Mouse (Mus musculus): ENCODE data around the gene BC004004. TPM values are rescaled to one million over a fixed set of nuclear protein-coding genes. Genes with fewer than 3 reads are reported as not detected.

The BC004004 gene
- total and polyA plus RNA-seq, 3 experiments, result 81.8 to 86.3 TPM; not detected in 1

DNA sequence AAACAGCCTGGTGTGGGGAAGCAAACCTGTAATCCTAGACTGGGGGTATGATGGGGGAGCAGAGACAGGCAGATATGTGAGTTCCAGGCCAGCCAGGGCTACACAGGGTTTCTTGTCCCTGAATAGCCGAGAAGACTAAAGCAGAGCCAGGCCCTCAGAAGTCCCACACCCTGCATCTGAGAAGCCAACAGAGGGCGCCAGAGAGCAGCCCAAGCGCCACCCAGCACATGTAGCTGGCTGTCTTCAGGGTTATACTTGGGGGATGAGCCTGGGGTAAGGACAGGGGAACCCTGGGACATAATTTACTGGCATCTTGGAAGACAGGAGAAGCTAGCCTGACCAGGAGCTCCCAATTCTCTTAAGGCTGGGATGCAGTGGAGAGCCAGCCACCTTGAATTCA lies 9.1 kb upstream of the BC004004 start (continued):
- no peak for TF ChIP-seq BHLHE40 (IDR thresholded peaks at IDR 0.05; ENCODE audit: borderline replicate concordance, low read depth, low read length)
- TF ChIP-seq TBP (IDR thresholded peaks at IDR 0.05; ENCODE audit: low read depth, low read length), result no peak
- no peak for TF ChIP-seq UBTF (IDR thresholded peaks at IDR 0.05; ENCODE audit: borderline replicate concordance, insufficient read depth, low read depth, low read length)
- no peak for TF ChIP-seq RCOR1 (IDR thresholded peaks at IDR 0.05; ENCODE audit: low read depth, low read length)
- TF ChIP-seq GATA1 (IDR thresholded peaks at IDR 0.05; ENCODE audit: low read depth, low read length), result no peak
- no peak for TF ChIP-seq EP300 (IDR thresholded peaks at IDR 0.05; ENCODE audit: low read depth in 1 of 2, low read length in 2 of 2)
- TF ChIP-seq ZMIZ1 (IDR thresholded peaks at IDR 0.05; ENCODE audit: low read depth, low read length), result no peak
- TF ChIP-seq POLR2AphosphoS2 (IDR thresholded peaks at IDR 0.05; ENCODE audit: low read length), result no peak
- no peak for TF ChIP-seq ETS1 (IDR thresholded peaks at IDR 0.05; ENCODE audit: low read depth, low read length)
- no peak for TF ChIP-seq NRF1 (IDR thresholded peaks at IDR 0.05; ENCODE audit: insufficient read depth, low read depth, low read length, poor library complexity, severe bottlenecking)
- TF ChIP-seq MYC (IDR thresholded peaks at IDR 0.05; ENCODE audit: low read depth, low read length), result 0 out of 2 replicates have a peak, but pooled peaks have one; percentile 56

DNA sequence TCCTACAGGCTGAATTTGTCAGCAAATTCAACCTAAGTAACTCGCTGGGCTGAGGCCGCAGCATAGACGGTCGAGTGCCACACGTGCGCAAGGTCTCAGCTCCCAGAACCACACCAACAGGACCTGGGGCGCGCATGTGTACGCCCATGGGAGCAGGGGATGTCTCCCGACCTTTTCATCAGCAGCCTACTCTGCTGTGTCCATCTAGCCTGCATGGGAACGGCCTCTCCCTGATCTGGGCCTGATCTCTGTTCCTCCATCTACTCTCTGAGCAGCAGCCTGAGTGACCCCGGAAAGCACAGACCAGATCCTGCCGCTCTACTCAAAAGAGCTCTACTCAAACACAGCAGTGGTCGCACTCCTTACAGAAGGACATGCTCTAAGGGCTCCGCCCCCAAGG lies 8.1 kb upstream of the BC004004 start:
- no peaks in the 10 kb centered on the region for H3K27me3 ChIP-seq (ENCODE audit: control insufficient read depth in 1 of 2, insufficient read depth in 2 of 2, low read length in 2 of 2)
- no peak for TF ChIP-seq GABPA (IDR thresholded peaks at IDR 0.05; ENCODE audit: low read depth, low read length)
- no peak for TF ChIP-seq CTCF (IDR thresholded peaks at IDR 0.05 in 2 of 3, conservative IDR thresholded peaks at IDR 0.05 in 1 of 3; ENCODE audit: control insufficient read depth in 1 of 3, insufficient read depth in 1 of 3, low read depth in 2 of 3, low read length in 3 of 3, poor library complexity in 1 of 3, severe bottlenecking in 1 of 3)
- no peak for TF ChIP-seq TCF12 (IDR thresholded peaks at IDR 0.05; ENCODE audit: low read depth, low read length)
- no peak for TF ChIP-seq TBP (IDR thresholded peaks at IDR 0.05; ENCODE audit: low read depth, low read length)
- TF ChIP-seq KAT2A (conservative IDR thresholded peaks at IDR 0.05; ENCODE audit: low read depth, low read length), result no peak
- TF ChIP-seq MAZ (IDR thresholded peaks at IDR 0.05; ENCODE audit: low read depth, low read length), result no peak
- no peak for TF ChIP-seq UBTF (IDR thresholded peaks at IDR 0.05; ENCODE audit: borderline replicate concordance, insufficient read depth, low read depth, low read length)
- TF ChIP-seq USF1 (IDR thresholded peaks at IDR 0.05; ENCODE audit: low read depth, low read length), result no peak
- no peak for TF ChIP-seq ZMIZ1 (IDR thresholded peaks at IDR 0.05; ENCODE audit: low read depth, low read length)
- no peak for TF ChIP-seq MXI1 (IDR thresholded peaks at IDR 0.05; ENCODE audit: low read depth, low read length)
- TF ChIP-seq RAD21 (IDR thresholded peaks at IDR 0.05; ENCODE audit: low read depth, low read length), result no peak
- TF ChIP-seq RCOR1 (IDR thresholded peaks at IDR 0.05; ENCODE audit: low read depth, low read length), result no peak
- no peak for TF ChIP-seq GATA1 (IDR thresholded peaks at IDR 0.05; ENCODE audit: low read depth, low read length)
- no peak for TF ChIP-seq MAFK (IDR thresholded peaks at IDR 0.05; ENCODE audit: borderline replicate concordance, low read depth, low read length)
- TF ChIP-seq TAL1 (IDR thresholded peaks at IDR 0.05; ENCODE audit: low read length), result no peak
- TF ChIP-seq MAX (IDR thresholded peaks at IDR 0.05; ENCODE audit: low read length), result no peak
- no peak overlapping the region for H3K27ac ChIP-seq (ENCODE audit: control insufficient read depth, low read depth, low read length)
- no peaks in the 10 kb centered on the region for H3K9me3 ChIP-seq (replicated peaks; ENCODE audit: insufficient read depth, low read length)
- peaks cover 5 to 16% of the 10 kb centered on the region in 2 experiments; a peak in 3 of 4 replicates for H3K36me3 ChIP-seq (ENCODE audit: control insufficient read depth in 1 of 2, insufficient read depth in 2 of 2, low read length in 2 of 2)
- DNase-seq (ENCODE audit: low read depth, low spot score), result no peak
- no peak overlapping the region for H3K9ac ChIP-seq (ENCODE audit: control insufficient read depth, low read depth, low read length, poor library complexity, severe bottlenecking)
- peaks cover 65% of the 10 kb centered on the region for H3K79me2 ChIP-seq (ENCODE audit: control insufficient read depth, insufficient read depth, low read length, poor library complexity)
- peaks cover 0 to 29% of the 10 kb centered on the region in 2 experiments; a peak in 3 of 4 replicates for H3K4me1 ChIP-seq (ENCODE audit: control insufficient read depth in 1 of 2, insufficient read depth in 2 of 2, low read length in 2 of 2)
- H3K4me3 ChIP-seq (ENCODE audit: control insufficient read depth in 1 of 2, insufficient read depth in 1 of 2, low read depth in 2 of 2, low read length in 2 of 2), result no peak overlapping the region

All from MEL (cell line).